Mouse (Mus musculus) Patski (cell line): ENCODE results near the gene Sox8. TPM values are rescaled to one million over a fixed set of nuclear protein-coding genes. Genes with fewer than 3 reads are reported as not detected.

Source experiments
- ATAC-seq: fragments of 100-300 bp; one replicate; pipeline ENCODE4 v1.8.0; 2021
- CTCF ChIA-PET: fragments of 350-600 bp; sonication (Branson Sonifier 250); formaldehyde crosslinking; loops from one replicate; lab custom pipeline; 2022; ENCODE audit warnings: inconsistent platforms; lab: Charles Lee
- POLR2A ChIA-PET: fragments of 350-600 bp; sonication (Branson Sonifier 250); formaldehyde crosslinking; loops from one replicate; lab custom pipeline; 2022; ENCODE audit warnings: antibody characterized with exemption, inconsistent platforms; lab: Charles Lee
- DNase-seq: peaks from one replicate; pipeline ENCODE4 v3.0.0-alpha.2; 2011; ENCODE audit warnings: low read depth, low spot score
- H3K27me3 ChIP-seq: fragments of 371-371 bp; one replicate; pipeline ENCODE4 v1.5.1; 2021
- CTCF ChIP-seq: fragments of 100-300 bp; IDR thresholded peaks from one replicate; pipeline ENCODE4 v1.5.1; 2021
- in situ Hi-C: fragments of 300-500 bp; cut with MboI; formaldehyde crosslinking; loops from 3 replicates; pipeline ENCODE4 v1.11.1; 2018; ENCODE audit warnings: low pct_unique_long_range_greater_than_20kb, mixed read lengths
- polyA plus RNA-seq: library from polyadenylated mRNA; unstranded; gene quantifications from one replicate; pipeline ENCODE4 v1.2.3, GENCODE M21; 2021

Sox8 gene
- polyA plus RNA-seq, 1 experiment from 2014 or later, result 16.7 TPM

- POLR2A ChIA-PET, result interaction anchor here (0.6 to 1.6 kb wide), 10 partner anchors 9 to 39 kb away, joined by 3 to 7 read pairs (median 4); partner anchors contain the start of genes Lmf1 and Sox8
- in situ Hi-C loops, result no loop called here
- TF ChIP-seq CTCF, result no peak
- CTCF ChIA-PET, result interaction anchor here (0.9 to 3.7 kb wide), 5 partner anchors 13 to 63 kb away, joined by 3 to 24 read pairs (median 8); partner anchors contain the start of gene Sox8
- no peaks in the 10 kb centered on the region for H3K27me3 ChIP-seq
- DNase-seq, result peak; percentile 92
- ATAC-seq, result peak; percentile 72
Measured at GRCm38 (mm10) chr17:25538945-25539875, 31.3 kb downstream of the Sox8 start.

DNA sequence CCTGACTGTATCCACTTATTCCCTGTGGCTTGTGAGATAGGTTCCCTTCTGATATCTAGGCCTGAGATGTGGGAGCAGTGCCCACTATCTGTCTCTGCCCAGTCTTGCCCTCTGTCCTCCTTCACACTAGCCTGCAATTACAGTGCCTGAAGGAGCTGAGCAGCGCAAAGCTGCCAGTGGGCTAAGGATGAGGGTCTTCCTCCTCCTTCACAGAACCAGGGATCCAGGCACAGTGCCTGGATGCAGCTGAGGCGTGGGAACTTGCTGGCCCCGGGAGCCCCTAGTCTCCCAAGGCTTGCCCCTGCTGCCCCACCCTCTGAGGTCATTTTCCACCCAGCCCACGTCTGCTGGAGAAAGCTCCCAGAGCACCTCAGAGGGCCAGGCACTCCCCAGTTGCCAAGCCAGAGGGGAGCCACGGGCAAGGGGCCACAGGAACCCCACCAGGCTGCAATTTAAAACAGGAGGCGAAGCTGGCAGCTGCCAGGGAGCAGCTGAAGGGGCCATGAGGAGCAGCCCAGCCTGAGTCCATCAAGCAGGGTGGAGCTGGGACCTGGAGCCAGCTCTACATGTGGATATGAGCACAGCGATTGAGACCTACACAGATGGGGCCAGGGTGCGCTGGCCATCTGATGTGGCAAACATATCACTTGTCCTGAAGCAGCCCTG, 40.0 kb downstream of the Sox8 start:
- CTCF ChIA-PET, result interaction anchor here (0.9 to 1.5 kb wide), 2 partner anchors 20 to 22 kb away, joined by 3 read pairs; no protein-coding TSS in a partner anchor
- POLR2A ChIA-PET, result interaction anchor here (1.0 kb wide), 1 partner anchor 9 kb away, joined by 4 read pairs; no protein-coding TSS in a partner anchor
- no peaks in the 10 kb centered on the region for H3K27me3 ChIP-seq
- no peak for TF ChIP-seq CTCF
- in situ Hi-C loops, result no loop called here
- DNase-seq (no peak), ATAC-seq (no peak)

DNA sequence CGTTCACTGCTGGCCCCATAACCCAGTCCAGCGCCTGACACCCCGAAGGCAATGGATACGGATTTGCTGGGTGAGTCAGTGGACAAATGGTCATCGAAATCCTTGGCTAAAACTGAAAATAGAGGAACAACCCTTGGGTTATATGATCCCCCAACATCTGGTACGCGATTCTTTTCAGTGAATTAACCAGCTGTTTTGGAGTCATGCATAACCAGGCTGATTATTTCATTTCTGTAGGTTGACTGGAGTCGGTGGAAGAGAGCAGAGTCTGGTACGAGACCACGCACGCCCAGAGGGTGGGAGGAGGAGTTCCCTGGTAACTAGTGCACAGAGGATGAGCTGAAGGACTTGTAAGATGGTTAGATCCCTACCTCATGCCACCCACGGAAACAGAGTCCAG, 48.4 kb downstream of the Sox8 start:
- ChIA-PET POLR2A (no interaction called here), CTCF (no interaction called here)
- TF ChIP-seq CTCF, result no peak
- DNase-seq, result no peak
- ATAC-seq, result no peak
- H3K27me3 ChIP-seq, result no peaks in the 10 kb centered on the region
- in situ Hi-C loops, result no loop called here

DNA sequence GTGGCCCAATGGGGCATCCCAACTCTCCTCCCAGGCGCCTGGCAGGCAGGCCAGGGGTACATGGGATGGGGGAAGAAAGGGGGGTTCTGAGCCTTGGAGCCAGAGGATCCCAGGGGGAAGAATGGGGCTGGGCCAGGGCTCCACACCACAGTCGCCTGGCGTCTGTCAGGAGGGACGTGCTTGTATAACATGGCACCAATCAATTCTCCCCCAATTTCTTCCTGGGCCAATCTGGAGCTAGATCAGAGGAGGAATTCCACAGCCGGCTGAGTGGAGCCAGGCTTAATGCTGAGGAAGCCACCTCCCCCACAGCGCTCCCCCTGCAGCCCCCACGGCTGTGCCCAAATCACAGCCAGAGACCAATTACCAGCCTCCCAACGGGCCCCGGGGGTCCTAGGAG, 50.0 kb downstream of the Sox8 start:
- ATAC-seq, result no peak
- POLR2A ChIA-PET, result interaction anchor here (0.7 kb wide), 1 partner anchor 16 kb away, joined by 3 read pairs; no protein-coding TSS in a partner anchor

DNA sequence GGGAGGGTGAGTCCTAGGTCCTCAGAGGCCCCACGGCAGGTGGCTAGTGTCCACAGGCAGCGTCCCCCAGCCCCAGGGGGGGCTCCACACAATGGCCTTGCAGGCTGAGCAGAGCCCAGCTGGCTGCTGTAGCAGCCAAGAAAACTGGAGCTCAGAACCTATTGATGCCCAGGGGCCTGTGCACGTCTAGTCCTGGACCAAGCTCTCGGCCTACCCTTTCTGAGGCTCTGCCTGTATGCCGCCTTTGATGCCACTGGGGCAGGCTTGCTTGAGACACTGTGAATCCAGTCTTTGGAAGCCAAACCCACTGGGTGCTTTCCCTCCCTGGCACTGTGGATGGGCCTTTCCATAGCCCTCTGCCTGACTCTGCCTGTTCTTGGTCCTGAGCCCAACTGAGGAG, 51.0 kb downstream of the Sox8 start:
- DNase-seq, result no peak
- POLR2A ChIA-PET, result no interaction called here
- CTCF ChIA-PET, result no interaction called here
- in situ Hi-C loops, result no loop called here
- ATAC-seq, result no peak
- TF ChIP-seq CTCF, result no peak
- H3K27me3 ChIP-seq, result no peaks in the 10 kb centered on the region

More for the DNA sequence above, 50.0 kb downstream of the Sox8 start:
- no peaks in the 10 kb centered on the region for H3K27me3 ChIP-seq
- DNase-seq, result no peak
- CTCF ChIA-PET, result no interaction called here
- in situ Hi-C loops, result no loop called here
- TF ChIP-seq CTCF, result no peak

GRCm38 (mm10) chr17:25518144-25518543, 52.3 kb downstream of the Sox8 start:
- no peak for ATAC-seq

DNA sequence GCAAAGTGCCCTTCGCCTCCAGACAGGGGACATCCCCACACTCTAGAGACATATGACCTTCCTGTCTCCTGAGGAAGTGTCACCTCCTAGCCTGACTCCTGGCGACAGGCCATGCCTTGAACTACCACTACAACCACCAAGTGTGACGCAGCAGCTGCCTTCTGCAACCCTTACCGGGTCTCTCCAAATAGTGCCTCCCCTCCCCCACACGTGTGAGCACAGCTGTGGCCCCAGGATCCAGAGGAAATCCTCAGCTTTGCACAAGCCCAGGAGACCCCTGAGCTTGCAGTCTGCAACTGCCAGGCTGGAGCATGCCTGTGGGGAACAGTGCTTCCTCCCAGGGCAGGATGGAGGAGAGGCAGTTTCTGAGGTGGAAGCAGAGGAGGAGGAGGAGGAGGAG, 54.2 kb downstream of the Sox8 start:
- DNase-seq (no peak), ATAC-seq (no peak)
- no peak for TF ChIP-seq CTCF
- in situ Hi-C loops, result no loop called here
- CTCF ChIA-PET, result no interaction called here
- POLR2A ChIA-PET, result interaction anchor here (0.7 to 0.8 kb wide), 2 partner anchors 32 to 36 kb away, joined by 3 read pairs; no protein-coding TSS in a partner anchor
- no peaks in the 10 kb centered on the region for H3K27me3 ChIP-seq

More at GRCm38 (mm10) chr17:25518144-25518543, 52.3 kb downstream of the Sox8 start:
- no peak for TF ChIP-seq CTCF
- ChIA-PET CTCF (interaction anchor here (0.6 to 1.5 kb wide), 2 partner anchors 10 to 50 kb away, joined by 3 to 6 read pairs; no protein-coding TSS in a partner anchor), POLR2A (no interaction called here)
- in situ Hi-C loops, result no loop called here
- H3K27me3 ChIP-seq, result no peaks in the 10 kb centered on the region
- DNase-seq, result no peak

Other genes starting within 250 kb of the Sox8 start
- gene Tpsab1, start 225.1 kb downstream of the Sox8 start, polyA plus RNA-seq, result not detected
- gene Tpsb2, start 204.4 kb downstream of the Sox8 start, polyA plus RNA-seq, result not detected
- gene Tpsg1, start 201.4 kb downstream of the Sox8 start, polyA plus RNA-seq, result not detected
- gene Cacna1h, start 136.9 kb downstream of the Sox8 start, polyA plus RNA-seq, result 0.23 TPM
- not detected for gene Tekt4, start 116.1 kb downstream of the Sox8 start, polyA plus RNA-seq
- gene Sstr5, start 73.4 kb downstream of the Sox8 start, polyA plus RNA-seq, result not detected
- gene Lmf1, start 8.4 kb upstream of the Sox8 start, polyA plus RNA-seq, result 40.2 TPM
- gene Gng13, start 146.5 kb upstream of the Sox8 start, polyA plus RNA-seq, result not detected
- gene Chtf18, start 156.7 kb upstream of the Sox8 start, polyA plus RNA-seq, result 13.0 TPM
- gene Rpusd1, start 157.0 kb upstream of the Sox8 start, polyA plus RNA-seq, result 18.5 TPM
- gene Mslnl, start 165.4 kb upstream of the Sox8 start, polyA plus RNA-seq, result not detected
- 0.99 TPM for gene Msln, start 183.7 kb upstream of the Sox8 start, polyA plus RNA-seq
- gene Narfl, start 203.1 kb upstream of the Sox8 start, polyA plus RNA-seq, result 44.9 TPM
- 108 TPM for gene Haghl, start 215.0 kb upstream of the Sox8 start, polyA plus RNA-seq
- 0.30 TPM for gene Ccdc78, start 215.9 kb upstream of the Sox8 start, polyA plus RNA-seq
- 73.5 TPM for gene Fam173a, start 222.2 kb upstream of the Sox8 start, polyA plus RNA-seq
- 0.09 TPM for gene AC134908.4, start 225.0 kb upstream of the Sox8 start, polyA plus RNA-seq
- gene Metrn, start 226.4 kb upstream of the Sox8 start, polyA plus RNA-seq, result 39.8 TPM
- gene Fbxl16, start 238.4 kb upstream of the Sox8 start, polyA plus RNA-seq, result 4.0 TPM